Mouse (Mus musculus): ENCODE measurements around the gene Fabp6.

GRCm38 (mm10) chr11:43551756-43552155 lies 49.6 kb downstream of the Fabp6 start:
- TF ChIP-seq POLR2A (IDR thresholded peaks at IDR 0.05; ENCODE audit: borderline replicate concordance, extremely low read depth, insufficient read depth, insufficient read length, poor library complexity, severe bottlenecking) (no peak), CTCF (IDR thresholded peaks at IDR 0.05; ENCODE audit: borderline replicate concordance, extremely low read depth, insufficient read depth, insufficient read length) (no peak)
